Mouse (Mus musculus) common myeloid progenitor, adult 5-6 weeks (primary cell): ENCODE measurements around the gene Adora1. TPM values are rescaled to one million over a fixed set of nuclear protein-coding genes. Genes with fewer than 3 reads are reported as not detected.

Experiments used
- ATAC-seq: replicated peaks from 2 replicates; pipeline ENCODE4 v1.8.0; 2016; ENCODE audit warnings: low read depth, mild to moderate bottlenecking, moderate TSS enrichment, inconsistent platforms; ENCODE audit not compliant: poor library complexity, severe bottlenecking
- total RNA-seq: library from RNA; stranded (forward); fragments of 200-1000, 187-1606 nt; gene quantifications from 2 replicates; pipeline ENCODE4 v1.2.3, GENCODE M21; 2017

The Adora1 gene
- total RNA-seq, 1 experiment from 2014 or later = not detected

- no peak for ATAC-seq
These were observed 72.6 kb downstream of the Adora1 start for GRCm38 (mm10) chr1:134162510-134163225.

DNA sequence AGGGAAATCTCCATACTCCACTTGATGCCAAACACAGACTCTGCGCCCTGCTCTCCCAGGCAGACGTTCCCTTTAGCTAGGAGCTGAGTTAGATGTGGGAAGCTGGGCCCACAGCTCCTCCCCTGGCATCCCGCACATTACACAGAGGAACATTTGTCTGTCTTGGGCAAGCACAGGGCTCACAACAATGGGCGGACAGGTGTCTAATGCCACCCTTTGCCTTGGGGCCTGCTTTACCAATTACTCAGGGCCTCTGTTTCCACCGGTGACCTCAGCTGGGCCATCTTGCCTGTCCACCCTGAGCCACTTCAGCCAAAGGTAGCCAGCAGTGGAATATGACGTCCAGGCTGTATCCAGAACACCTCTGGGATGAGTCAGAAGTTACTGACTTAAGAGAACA is 73.8 kb downstream of the Adora1 start:
- ATAC-seq = no peak

DNA sequence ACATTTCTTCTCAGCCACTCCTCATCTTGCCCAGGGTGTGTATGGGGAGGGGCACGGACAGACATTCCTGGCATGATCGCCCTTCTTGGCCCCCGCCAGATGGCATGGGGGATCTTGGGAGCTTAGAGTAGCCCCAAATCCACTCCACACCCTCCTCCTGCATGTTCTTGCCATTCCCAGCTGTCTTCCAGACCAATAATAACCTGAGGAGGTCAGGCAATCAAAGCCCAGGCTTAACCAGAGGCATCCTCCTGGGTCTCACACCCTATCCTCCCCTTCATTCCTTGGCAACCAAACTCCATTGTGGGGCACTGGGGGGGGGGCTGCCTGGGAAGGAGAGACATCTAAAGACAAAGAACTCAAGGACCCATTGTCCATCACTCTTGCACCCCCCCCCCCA is 74.8 kb downstream of the Adora1 start:
- no peak for ATAC-seq

- ATAC-seq = no peak
These were observed 80.6 kb downstream of the Adora1 start for GRCm38 (mm10) chr1:134154655-134155054.

DNA sequence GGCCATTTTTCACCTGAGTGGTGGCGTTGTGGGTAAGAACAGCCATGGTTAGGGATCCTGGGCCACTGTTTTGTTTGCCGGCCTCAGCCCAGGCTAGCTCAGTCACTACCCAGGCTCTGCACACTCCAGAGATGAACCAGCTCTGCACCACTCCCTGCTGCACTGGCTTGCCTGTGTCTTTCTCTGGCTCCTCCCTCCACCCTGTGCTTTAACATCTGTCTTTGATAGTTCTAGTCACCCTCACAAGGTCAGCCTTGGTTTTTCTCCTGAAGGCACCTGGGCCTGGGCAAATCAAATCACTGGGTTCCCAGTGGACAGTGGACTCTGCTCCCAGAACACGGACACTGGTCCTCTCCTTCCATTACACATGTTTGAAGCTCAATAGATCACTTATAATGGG is 81.1 kb downstream of the Adora1 start:
- ATAC-seq = no peak

GRCm38 (mm10) chr1:134152626-134153590 is 82.3 kb downstream of the Adora1 start:
- no peak for ATAC-seq

- ATAC-seq = peak; percentile 93
These were observed 83.4 kb downstream of the Adora1 start for GRCm38 (mm10) chr1:134151655-134152412.

DNA sequence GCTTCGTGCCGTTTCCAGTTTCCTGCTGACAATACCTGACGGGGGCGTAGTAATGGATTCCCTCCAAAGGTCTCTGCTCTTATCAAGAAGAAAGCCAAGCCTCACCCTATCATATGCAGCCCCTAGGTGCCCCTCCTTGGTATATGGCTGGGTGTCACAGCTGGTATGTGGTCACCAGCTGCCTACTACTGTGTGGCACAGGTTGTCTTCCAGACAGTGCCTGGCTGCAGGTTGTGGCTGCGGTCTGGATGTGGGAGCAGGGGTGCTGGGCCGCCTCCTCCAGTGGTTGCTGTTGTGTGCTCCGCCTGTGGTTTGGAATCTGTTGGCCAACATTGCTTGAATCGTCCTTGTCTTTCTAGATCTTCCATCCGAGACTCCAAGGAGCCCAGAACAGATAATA is 84.5 kb downstream of the Adora1 start:
- ATAC-seq = no peak

DNA sequence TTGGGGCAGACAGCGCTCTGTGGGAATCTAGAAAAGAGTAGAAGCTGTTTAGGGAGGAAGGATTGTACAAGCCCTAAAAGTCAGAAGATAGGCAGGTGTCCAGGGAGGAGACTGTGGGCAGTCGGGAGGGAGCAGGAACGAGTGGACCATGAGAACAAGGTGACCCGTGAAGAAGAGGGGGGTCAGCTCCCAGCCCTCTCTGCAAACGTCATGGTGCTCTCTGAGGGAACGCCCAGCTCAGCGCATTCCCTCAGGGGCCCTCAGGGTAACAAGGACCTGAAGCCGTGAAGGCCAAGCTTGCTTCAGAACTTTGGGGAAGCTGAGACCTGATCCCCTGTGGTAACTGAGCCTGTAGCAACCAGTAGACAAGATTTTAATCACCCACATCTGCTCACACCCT is 85.2 kb downstream of the Adora1 start:
- no peak for ATAC-seq

Other genes with a start within 250 kb of the Adora1 start
- gene Fmod, start 198.2 kb downstream of the Adora1 start, total RNA-seq = not detected in 2 replicates
- gene Btg2, start 156.3 kb downstream of the Adora1 start, total RNA-seq = 87.7 and 93.6 TPM in 2 replicates
- 0.53 and 0.55 TPM in 2 replicates for gene Chit1, start 124.2 kb downstream of the Adora1 start, total RNA-seq
- 3.1 and 8.3 TPM in 2 replicates for gene Chil1, start 53.3 kb downstream of the Adora1 start, total RNA-seq
- not detected in 2 replicates for gene Mybph, start 42.0 kb downstream of the Adora1 start, total RNA-seq
- gene Myog, start 54.6 kb upstream of the Adora1 start, total RNA-seq = not detected in 2 replicates
- gene Ppfia4, start 97.5 kb upstream of the Adora1 start, total RNA-seq = 5.1 and 5.3 TPM in 2 replicates
- 44.0 and 51.2 TPM in 2 replicates for gene Tmem183a, start 126.5 kb upstream of the Adora1 start, total RNA-seq
- not detected in 2 replicates for gene 4933406M09Rik, start 150.5 kb upstream of the Adora1 start, total RNA-seq
- 22.5 and 23.4 TPM in 2 replicates for gene Cyb5r1, start 170.1 kb upstream of the Adora1 start, total RNA-seq
- 29.5 and 36.4 TPM in 2 replicates for gene Adipor1, start 179.9 kb upstream of the Adora1 start, total RNA-seq
- gene Klhl12, start 220.1 kb upstream of the Adora1 start, total RNA-seq = 21.8 and 28.1 TPM in 2 replicates